Mouse (Mus musculus) lung, postnatal 4 days (tissue): ENCODE measurements at regions not wholly inside any gene's neighbourhood (a gene's known extent, or its start where the extent isn't known, plus 50 kb on each side); places are given as distances from the start of the nearest gene placed in this dataset.
A peak's percentile ranks its signal among the peaks of the same experiment; 100 is the strongest.

Experiments used
- DNase-seq, 2 experiments: peaks; one replicate each; pipeline ENCODE4 v3.0.0; 2021

GRCm38 (mm10) chr7:52399513-52399912 is 384.0 kb upstream of the 1700015G11Rik start:
- no peak for DNase-seq

- peak in 1 of 2 experiments; percentile 6 for DNase-seq
Observed at GRCm38 (mm10) chr7:52391793-52392192, 376.3 kb upstream of the 1700015G11Rik start.
